31 mouse cellular contexts compared by ENCODE assay signal in the genomic region with DNA sequence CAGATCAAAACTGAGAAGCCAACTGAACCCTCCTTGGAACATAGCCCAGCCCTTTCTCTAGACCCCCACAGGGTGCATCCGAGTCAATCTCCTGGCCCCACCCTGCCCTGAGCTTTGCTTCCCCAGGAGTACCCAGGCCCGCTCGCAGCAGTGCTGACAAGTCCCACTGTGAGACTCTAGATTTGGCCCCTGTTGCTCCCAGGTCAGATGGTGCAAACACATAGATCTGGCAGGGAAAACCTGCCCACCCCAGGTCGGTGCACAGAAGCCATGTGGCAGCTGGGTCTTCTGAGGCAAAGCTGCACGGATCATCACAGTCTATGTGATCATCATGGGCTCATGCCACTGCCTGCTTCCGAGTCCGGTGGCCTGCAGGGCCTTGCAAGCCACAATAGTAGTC. TPM values are rescaled to one million over a fixed set of nuclear protein-coding genes. Genes with fewer than 3 reads are reported as not detected.
DNase-seq lines count a peak whose midpoint lies in the region; ATAC-seq and TF ChIP-seq lines count a peak whose summit lies in the region.
"Had no signal": no experiment of that assay in that cellular context is flagged by ENCODE, and none has a peak within 500 bp of the region (broad histone marks: within the 10 kb centered on the region; RNA-seq: fewer than 3 reads in every experiment).

No protein-coding gene starts in this region.

- DNase-seq in cerebellum, postnatal 36 days: peak; percentile 24 to 26
- DNase-seq in cerebellum, adult 9-10 months: no peak
- DNase-seq in hindbrain, postnatal 0 days (ENCODE audit: low spot score): no peak
- DNase-seq in hindbrain, embryonic 14.5 days (ENCODE audit: low spot score): no peak
- peak; percentile 28 for DNase-seq in ZHBTc4 (ENCODE audit: low read depth, low spot score)
- DNase-seq in spleen, adult 18-20 months: no peak
- DNase-seq: adrenal gland, postnatal 25 days; B cell, adult 2 months; gastrocnemius, postnatal 25 days; heart, adult 18-20 months; kidney, adult 8-10 months; kidney, postnatal 4 days; liver, embryonic 13.5 days; lung, adult 18-20 months; lung, postnatal 4 days; right cerebral cortex, postnatal 25 days; thymus, adult 18-20 months; thymus, postnatal 25 days had no signal

- no peak for TF ChIP-seq CTCF in hindbrain, postnatal 0 days (IDR thresholded peaks at IDR 0.05; ENCODE audit: low read depth)
- TF ChIP-seq CTCF in ES-Bruce4 (IDR thresholded peaks at IDR 0.05; ENCODE audit: low read depth, low read length): no peak

- H3K27me3 ChIP-seq in hindbrain, postnatal 0 days (ENCODE audit: insufficient read depth, low read length): no peaks in the 10 kb centered on the region
- no peaks in the 10 kb centered on the region for H3K27me3 ChIP-seq in hindbrain, embryonic 14.5 days (ENCODE audit: control insufficient read depth, insufficient read depth, low read length)
- no peaks in the 10 kb centered on the region for H3K27me3 ChIP-seq in ES-Bruce4 (ENCODE audit: control insufficient read depth, insufficient read depth, low read length, poor library complexity, severe bottlenecking)
- H3K27me3 ChIP-seq: embryonic facial prominence, embryonic 13.5 days; forebrain, embryonic 15.5 days; heart, embryonic 12.5 days; intestine, embryonic 15.5 days; limb, embryonic 15.5 days; liver, embryonic 13.5 days; midbrain, embryonic 12.5 days; Patski had no signal

- no peak overlapping the region for H3K9ac ChIP-seq in hindbrain, postnatal 0 days (replicated peaks; ENCODE audit: low read length)
- no peak overlapping the region for H3K9ac ChIP-seq in hindbrain, embryonic 14.5 days
- no peak overlapping the region for H3K9ac ChIP-seq in ES-Bruce4 (ENCODE audit: low read depth, poor library complexity, severe bottlenecking)
- H3K9ac ChIP-seq: embryonic facial prominence, embryonic 13.5 days; forebrain, embryonic 15.5 days; heart, embryonic 12.5 days; intestine, embryonic 15.5 days; limb, embryonic 15.5 days; liver, embryonic 13.5 days; midbrain, embryonic 12.5 days had no signal

- H3K27ac ChIP-seq in hindbrain, postnatal 0 days: no peak overlapping the region
- H3K27ac ChIP-seq in hindbrain, embryonic 14.5 days: no peak overlapping the region
- no peak overlapping the region for H3K27ac ChIP-seq in ES-Bruce4 (ENCODE audit: insufficient read depth, low read length)
- H3K27ac ChIP-seq: embryonic facial prominence, embryonic 13.5 days; forebrain, embryonic 10.5 days; forebrain, embryonic 15.5 days; intestine, embryonic 15.5 days; kidney, postnatal 0 days; limb, embryonic 10.5 days; limb, embryonic 15.5 days; liver, embryonic 13.5 days; midbrain, embryonic 12.5 days; stomach, postnatal 0 days had no signal

- ATAC-seq in hindbrain, postnatal 0 days: peak; percentile 67
- no peak; the same call in 1 of the 2 replicates for ATAC-seq in hindbrain, embryonic 14.5 days (ENCODE audit: low FRiP score)
- ATAC-seq: forebrain, embryonic 15.5 days; intestine, embryonic 15.5 days; Patski had no signal

- TF ChIP-seq EP300 in ES-Bruce4 (IDR thresholded peaks at IDR 0.05; ENCODE audit: insufficient read depth, low read depth, low read length): no peak

- no peaks in the 10 kb centered on the region for H3K4me1 ChIP-seq in hindbrain, postnatal 0 days (ENCODE audit: insufficient read depth, low read length)
- no peaks in the 10 kb centered on the region for H3K4me1 ChIP-seq in hindbrain, embryonic 14.5 days (replicated peaks; ENCODE audit: control insufficient read depth, insufficient read depth, low read length)
- peaks cover 4% of the 10 kb centered on the region for H3K4me1 ChIP-seq in ES-Bruce4 (ENCODE audit: control insufficient read depth, insufficient read depth, low read length)
- H3K4me1 ChIP-seq: embryonic facial prominence, embryonic 13.5 days; forebrain, embryonic 10.5 days; forebrain, embryonic 15.5 days; intestine, embryonic 15.5 days; limb, embryonic 10.5 days; limb, embryonic 15.5 days; midbrain, embryonic 12.5 days had no signal

- H3K9me3 ChIP-seq in hindbrain, postnatal 0 days (ENCODE audit: low read length): no peaks in the 10 kb centered on the region
- H3K9me3 ChIP-seq in hindbrain, embryonic 14.5 days (ENCODE audit: control insufficient read depth, low read length): no peaks in the 10 kb centered on the region
- no peaks in the 10 kb centered on the region for H3K9me3 ChIP-seq in ES-Bruce4 (replicated peaks; ENCODE audit: control insufficient read depth, insufficient read depth, low read length, poor library complexity, severe bottlenecking)
- H3K9me3 ChIP-seq: embryonic facial prominence, embryonic 13.5 days; forebrain, embryonic 10.5 days; forebrain, embryonic 15.5 days; heart, embryonic 12.5 days; intestine, embryonic 15.5 days; limb, embryonic 10.5 days; limb, embryonic 15.5 days; liver, embryonic 13.5 days; megakaryocyte, embryonic 14.5 days; midbrain, embryonic 12.5 days had no signal

- TF ChIP-seq POLR2A in ES-Bruce4 (IDR thresholded peaks at IDR 0.05; ENCODE audit: insufficient read depth, low read length): no peak

- 54% methylated on average over 7 of the region's 7 CpGs for WGBS in hindbrain, postnatal 0 days
- WGBS in hindbrain, embryonic 14.5 days: 83% methylated on average over 7 of the region's 7 CpGs

- no peaks in the 10 kb centered on the region for H3K36me3 ChIP-seq in hindbrain, postnatal 0 days (ENCODE audit: insufficient read depth, low read length)
- 0 out of 2 replicates have a peak, but pooled peaks cover 3% of the 10 kb centered on the region for H3K36me3 ChIP-seq in hindbrain, embryonic 14.5 days (replicated peaks; ENCODE audit: control insufficient read depth, insufficient read depth)
- no peaks in the 10 kb centered on the region for H3K36me3 ChIP-seq in ES-Bruce4 (ENCODE audit: control insufficient read depth, insufficient read depth, low read length, poor library complexity, severe bottlenecking)
- H3K36me3 ChIP-seq: forebrain, embryonic 10.5 days; forebrain, embryonic 15.5 days; midbrain, embryonic 12.5 days had no signal

- H3K4me2 ChIP-seq in hindbrain, postnatal 0 days (ENCODE audit: low read depth, low read length): no peak overlapping the region
- H3K4me2 ChIP-seq in hindbrain, embryonic 14.5 days (replicated peaks): no peak overlapping the region
- H3K4me2 ChIP-seq: embryonic facial prominence, embryonic 13.5 days; forebrain, embryonic 15.5 days; heart, embryonic 12.5 days; intestine, embryonic 15.5 days; limb, embryonic 15.5 days; liver, embryonic 13.5 days; midbrain, embryonic 12.5 days had no signal

- no peak overlapping the region for H3K4me3 ChIP-seq in hindbrain, postnatal 0 days (ENCODE audit: low read length)
- no peak overlapping the region for H3K4me3 ChIP-seq in hindbrain, embryonic 14.5 days (replicated peaks; ENCODE audit: low read length)
- H3K4me3 ChIP-seq in ES-Bruce4 (ENCODE audit: low read depth, low read length): peak overlapping the region; percentile 8
- H3K4me3 ChIP-seq: embryonic facial prominence, embryonic 13.5 days; forebrain, embryonic 10.5 days; forebrain, embryonic 15.5 days; heart, embryonic 12.5 days; intestine, embryonic 15.5 days; limb, embryonic 10.5 days; limb, embryonic 15.5 days; liver, embryonic 13.5 days; megakaryocyte, embryonic 14.5 days; midbrain, embryonic 12.5 days had no signal

RNA-seq across cellular contexts. Expression of a gene that starts 48.6 kb away (rescaled TPM):
- total RNA-seq in hindbrain, postnatal 0 days (2014; rRNA removed): 17.6 and 39.0 TPM in 2 replicates
- 26.5 and 29.5 TPM in 2 replicates for polyA plus RNA-seq in hindbrain, postnatal 0 days (2015; fragmentation: Nextera tagmentation; extraction: Ambion mirVana)
- 25.4 and 36.2 TPM in 2 replicates for polyA plus RNA-seq in hindbrain, embryonic 14.5 days (2014; fragmentation: Nextera tagmentation; extraction: Ambion mirVana)
- 22.7 and 23.9 TPM in 2 replicates for polyA plus RNA-seq in ES-Bruce4 (2011; ENCODE audit: insufficient read depth, insufficient read length, low read depth, missing spikeins)

Comparison
In these comparisons a context has a peak if more than half of its experiments do, and no peak if none do; other contexts are left out.
1. DNase-seq: peak in cerebellum, postnatal 36 days (2 of 2) and ZHBTc4 (single experiment); none in cerebellum, adult 9-10 months (single experiment), hindbrain, postnatal 0 days (single experiment), hindbrain, embryonic 14.5 days (single experiment) and spleen, adult 18-20 months (0 of 2).